Mouse (Mus musculus): ENCODE measurements around the gene Tank. TPM values are rescaled to one million over a fixed set of nuclear protein-coding genes. Genes with fewer than 3 reads are reported as not detected.

The Tank gene
- polyA plus RNA-seq, 1 experiment from 2014 or later: 27.8 TPM

GRCm38 (mm10) chr2:61555825-61556224, 22.6 kb upstream of the Tank start:
- Histone ChIP-seq H3K4me1 (ENCODE audit: control insufficient read depth, insufficient read depth, low read length) (no peaks in the 10 kb centered on the region), H3K9ac (ENCODE audit: low read depth, low read length) (no peak overlapping the region), H3K27me3 (ENCODE audit: control insufficient read depth, insufficient read depth, low read length) (no peaks in the 10 kb centered on the region), H3K27ac (ENCODE audit: low read depth, low read length) (no peak overlapping the region), H3K4me3 (ENCODE audit: low read length) (no peak overlapping the region), H3K36me3 (ENCODE audit: control insufficient read depth, insufficient read depth, low read length) (no peaks in the 10 kb centered on the region), H3K4me2 (replicated peaks; ENCODE audit: low read depth, low read length) (no peak overlapping the region), H3K9me3 (ENCODE audit: control insufficient read depth, low read length) (no peaks in the 10 kb centered on the region)
- 82% methylated on average over 2 of the region's 2 CpGs for WGBS
- no peak for ATAC-seq (ENCODE audit: low FRiP score, low TSS enrichment)

GRCm38 (mm10) chr2:61556639-61557038, 21.7 kb upstream of the Tank start:
- H3K4me1 ChIP-seq (ENCODE audit: control insufficient read depth, insufficient read depth, low read length): no peaks in the 10 kb centered on the region
- H3K9me3 ChIP-seq (ENCODE audit: control insufficient read depth, low read length): no peaks in the 10 kb centered on the region
- WGBS: 83% methylated on average over 3 of the region's 3 CpGs

DNA sequence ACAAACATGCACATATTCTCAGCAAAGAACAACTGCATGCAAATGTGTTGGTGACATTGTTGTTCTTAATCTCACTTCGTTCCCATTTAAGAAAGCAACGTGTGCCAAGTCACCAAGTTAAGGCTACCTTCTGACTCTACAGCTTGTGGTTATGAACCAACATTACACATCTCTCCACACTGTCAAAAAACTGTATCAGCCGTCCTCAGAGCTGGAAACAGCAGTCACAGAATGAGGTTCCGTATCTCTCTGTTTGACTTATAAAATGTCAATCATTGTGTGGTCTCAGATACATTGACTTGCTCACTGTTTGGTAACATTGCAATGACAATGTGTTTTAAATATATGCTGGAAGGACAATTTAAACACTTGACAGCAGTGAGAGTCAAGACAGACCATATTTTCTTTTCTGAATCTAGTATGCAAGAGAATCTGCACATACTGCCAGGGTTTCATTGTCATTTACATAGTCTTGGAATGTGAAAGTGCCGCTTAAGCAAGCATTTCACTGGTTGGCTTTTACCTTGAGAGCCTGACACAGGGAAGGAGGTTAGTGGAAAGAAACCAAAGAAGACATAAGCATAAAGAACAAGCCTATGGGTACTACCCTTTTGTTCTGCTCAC, 20.4 kb upstream of the Tank start:
- no peaks in the 10 kb centered on the region for H3K27me3 ChIP-seq (ENCODE audit: control insufficient read depth, insufficient read depth, low read length)
- 85% methylated on average over 5 of the region's 5 CpGs for WGBS
- no peak overlapping the region for H3K9ac ChIP-seq (ENCODE audit: low read depth, low read length)
- H3K4me2 ChIP-seq (replicated peaks; ENCODE audit: low read depth, low read length): no peak overlapping the region
- no peak overlapping the region for H3K4me3 ChIP-seq (ENCODE audit: low read length)
- H3K4me1 ChIP-seq (ENCODE audit: control insufficient read depth, insufficient read depth, low read length): no peaks in the 10 kb centered on the region
- no peaks in the 10 kb centered on the region for H3K36me3 ChIP-seq (ENCODE audit: control insufficient read depth, insufficient read depth, low read length)
- H3K27ac ChIP-seq (ENCODE audit: low read depth, low read length): no peak overlapping the region
- no peak for ATAC-seq (ENCODE audit: low FRiP score, low TSS enrichment)
- H3K9me3 ChIP-seq (ENCODE audit: control insufficient read depth, low read length): no peaks in the 10 kb centered on the region

More at GRCm38 (mm10) chr2:61556639-61557038, 21.7 kb upstream of the Tank start:
- Histone ChIP-seq H3K27me3 (ENCODE audit: control insufficient read depth, insufficient read depth, low read length) (no peaks in the 10 kb centered on the region), H3K36me3 (ENCODE audit: control insufficient read depth, insufficient read depth, low read length) (no peaks in the 10 kb centered on the region), H3K4me2 (replicated peaks; ENCODE audit: low read depth, low read length) (no peak overlapping the region), H3K27ac (ENCODE audit: low read depth, low read length) (no peak overlapping the region), H3K4me3 (ENCODE audit: low read length) (no peak overlapping the region), H3K9ac (ENCODE audit: low read depth, low read length) (no peak overlapping the region)
- ATAC-seq (ENCODE audit: low FRiP score, low TSS enrichment): no peak

DNA sequence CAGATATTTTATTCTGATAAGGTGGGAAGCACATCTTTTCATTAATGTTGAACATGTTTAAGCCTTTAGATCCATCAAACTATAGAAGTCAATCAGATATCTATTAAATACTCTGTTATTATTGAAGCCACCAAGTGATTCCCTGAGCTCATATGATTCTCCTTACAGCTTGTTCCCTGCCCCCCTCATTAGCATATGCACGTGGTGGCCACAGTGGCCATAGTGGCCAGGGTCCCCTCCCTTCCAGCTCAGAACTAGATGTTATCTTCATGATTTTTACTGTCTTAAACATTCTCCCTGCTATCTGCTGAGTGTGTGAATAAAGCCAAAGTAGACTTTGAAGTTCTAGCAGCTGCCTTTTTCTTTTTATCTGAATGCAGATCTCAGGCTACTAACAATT, 17.3 kb upstream of the Tank start:
- no peak overlapping the region for H3K4me2 ChIP-seq (replicated peaks; ENCODE audit: low read depth, low read length)
- H3K27me3 ChIP-seq (ENCODE audit: control insufficient read depth, insufficient read depth, low read length): no peaks in the 10 kb centered on the region
- H3K27ac ChIP-seq (ENCODE audit: low read depth, low read length): no peak overlapping the region
- H3K36me3 ChIP-seq (ENCODE audit: control insufficient read depth, insufficient read depth, low read length): no peaks in the 10 kb centered on the region
- H3K4me1 ChIP-seq (ENCODE audit: control insufficient read depth, insufficient read depth, low read length): no peaks in the 10 kb centered on the region
- H3K9ac ChIP-seq (ENCODE audit: low read depth, low read length): no peak overlapping the region
- WGBS: 10% methylated on average over 1 of the region's 1 CpGs
- no peak overlapping the region for H3K4me3 ChIP-seq (ENCODE audit: low read length)
- no peaks in the 10 kb centered on the region for H3K9me3 ChIP-seq (ENCODE audit: control insufficient read depth, low read length)
- ATAC-seq (ENCODE audit: low FRiP score, low TSS enrichment): no peak

- WGBS: 86% methylated on average over 6 of the region's 6 CpGs
- H3K27ac ChIP-seq (ENCODE audit: low read depth, low read length): no peak overlapping the region
- no peak overlapping the region for H3K9ac ChIP-seq (ENCODE audit: low read depth, low read length)
- H3K27me3 ChIP-seq (ENCODE audit: control insufficient read depth, insufficient read depth, low read length): no peaks in the 10 kb centered on the region
- H3K9me3 ChIP-seq (ENCODE audit: control insufficient read depth, low read length): no peaks in the 10 kb centered on the region
- H3K36me3 ChIP-seq (ENCODE audit: control insufficient read depth, insufficient read depth, low read length): no peaks in the 10 kb centered on the region
- H3K4me1 ChIP-seq (ENCODE audit: control insufficient read depth, insufficient read depth, low read length): no peaks in the 10 kb centered on the region
- no peak overlapping the region for H3K4me2 ChIP-seq (replicated peaks; ENCODE audit: low read depth, low read length)
- ATAC-seq (ENCODE audit: low FRiP score, low TSS enrichment): no peak
- H3K4me3 ChIP-seq (ENCODE audit: low read length): no peak overlapping the region
Measured at GRCm38 (mm10) chr2:61563202-61563601, 15.2 kb upstream of the Tank start.

- Histone ChIP-seq H3K4me3 (ENCODE audit: low read length) (no peak overlapping the region), H3K4me2 (replicated peaks; ENCODE audit: low read depth, low read length) (no peak overlapping the region), H3K9ac (ENCODE audit: low read depth, low read length) (no peak overlapping the region), H3K27me3 (ENCODE audit: control insufficient read depth, insufficient read depth, low read length) (no peaks in the 10 kb centered on the region), H3K36me3 (ENCODE audit: control insufficient read depth, insufficient read depth, low read length) (no peaks in the 10 kb centered on the region), H3K27ac (ENCODE audit: low read depth, low read length) (no peak overlapping the region), H3K9me3 (ENCODE audit: control insufficient read depth, low read length) (no peaks in the 10 kb centered on the region), H3K4me1 (ENCODE audit: control insufficient read depth, insufficient read depth, low read length) (no peaks in the 10 kb centered on the region)
- no peak for ATAC-seq (ENCODE audit: low FRiP score, low TSS enrichment)
- 76% methylated on average over 4 of the region's 4 CpGs for WGBS
Measured at GRCm38 (mm10) chr2:61567045-61567783, 11.2 kb upstream of the Tank start.

- Histone ChIP-seq H3K9ac (ENCODE audit: low read depth, low read length) (no peak overlapping the region), H3K4me3 (ENCODE audit: low read length) (no peak overlapping the region), H3K27me3 (ENCODE audit: control insufficient read depth, insufficient read depth, low read length) (no peaks in the 10 kb centered on the region), H3K27ac (ENCODE audit: low read depth, low read length) (no peak overlapping the region), H3K4me1 (ENCODE audit: control insufficient read depth, insufficient read depth, low read length) (no peaks in the 10 kb centered on the region), H3K36me3 (ENCODE audit: control insufficient read depth, insufficient read depth, low read length) (no peaks in the 10 kb centered on the region), H3K4me2 (replicated peaks; ENCODE audit: low read depth, low read length) (no peak overlapping the region), H3K9me3 (ENCODE audit: control insufficient read depth, low read length) (no peaks in the 10 kb centered on the region)
- ATAC-seq (ENCODE audit: low FRiP score, low TSS enrichment): no peak
- 79% methylated on average over 6 of the region's 6 CpGs for WGBS
Measured at GRCm38 (mm10) chr2:61569181-61569580, 9.2 kb upstream of the Tank start.

- Histone ChIP-seq H3K27ac (ENCODE audit: low read depth, low read length) (no peak overlapping the region), H3K4me1 (ENCODE audit: control insufficient read depth, insufficient read depth, low read length) (no peaks in the 10 kb centered on the region), H3K9ac (ENCODE audit: low read depth, low read length) (no peak overlapping the region), H3K27me3 (ENCODE audit: control insufficient read depth, insufficient read depth, low read length) (no peaks in the 10 kb centered on the region), H3K9me3 (ENCODE audit: control insufficient read depth, low read length) (no peaks in the 10 kb centered on the region), H3K4me3 (ENCODE audit: low read length) (no peak overlapping the region), H3K4me2 (replicated peaks; ENCODE audit: low read depth, low read length) (no peak overlapping the region), H3K36me3 (ENCODE audit: control insufficient read depth, insufficient read depth, low read length) (no peaks in the 10 kb centered on the region)
- 38% methylated on average over 4 of the region's 4 CpGs for WGBS
- no peak for ATAC-seq (ENCODE audit: low FRiP score, low TSS enrichment)
Measured at GRCm38 (mm10) chr2:61571343-61571955, 6.9 kb upstream of the Tank start.

GRCm38 (mm10) chr2:61576497-61576896, 1.9 kb upstream of the Tank start:
- Histone ChIP-seq H3K4me2 (replicated peaks; ENCODE audit: low read depth, low read length) (no peak overlapping the region), H3K9me3 (ENCODE audit: control insufficient read depth, low read length) (no peaks in the 10 kb centered on the region), H3K27me3 (ENCODE audit: control insufficient read depth, insufficient read depth, low read length) (no peaks in the 10 kb centered on the region), H3K4me3 (ENCODE audit: low read length) (no peak overlapping the region), H3K4me1 (ENCODE audit: control insufficient read depth, insufficient read depth, low read length) (no peaks in the 10 kb centered on the region), H3K36me3 (ENCODE audit: control insufficient read depth, insufficient read depth, low read length) (no peaks in the 10 kb centered on the region), H3K27ac (ENCODE audit: low read depth, low read length) (no peak overlapping the region), H3K9ac (ENCODE audit: low read depth, low read length) (no peak overlapping the region)
- no peak for ATAC-seq (ENCODE audit: low FRiP score, low TSS enrichment)
- 81% methylated on average over 3 of the region's 3 CpGs for WGBS
